Mouse (Mus musculus): ENCODE data around the gene Defb36. TPM values are rescaled to one million over a fixed set of nuclear protein-coding genes. Genes with fewer than 3 reads are reported as not detected.

Gene Defb36
- polyA plus RNA-seq (2012; fragmentation: generic; extraction: Trizol): not detected

- no peak within 1 kb of the TSS for H3K4me2 ChIP-seq (ENCODE audit: low read depth)
- TF ChIP-seq CEBPB (IDR thresholded peaks at IDR 0.05; ENCODE audit: insufficient read depth, poor library complexity, severe bottlenecking) (no peak), REST (IDR thresholded peaks at IDR 0.05; ENCODE audit: insufficient read depth, insufficient read length) (no peak), POLR2AphosphoS2 (IDR thresholded peaks at IDR 0.05; ENCODE audit: insufficient read length, low read depth) (no peak), TCF3 (IDR thresholded peaks at IDR 0.05; ENCODE audit: insufficient read length, low read depth) (no peak), TCF12 (IDR thresholded peaks at IDR 0.05; ENCODE audit: insufficient read depth, poor library complexity, severe bottlenecking) (no peak), POLR2A (IDR thresholded peaks at IDR 0.05; ENCODE audit: insufficient read length, low read depth) (no peak), USF1 (IDR thresholded peaks at IDR 0.05; ENCODE audit: low read depth) (no peak), E2F4 (IDR thresholded peaks at IDR 0.05; ENCODE audit: insufficient read depth) (no peak), SRF (IDR thresholded peaks at IDR 0.05; ENCODE audit: control insufficient read depth, insufficient read length, low read depth) (no peak), MYOG (IDR thresholded peaks at IDR 0.05; ENCODE audit: control insufficient read depth in 1 of 3, insufficient read depth in 1 of 3, insufficient read length in 2 of 3, low read depth in 2 of 3) (no peak)
- no peaks in the 10 kb centered on the region for H3K36me3 ChIP-seq (ENCODE audit: control insufficient read depth, insufficient read depth)
- H3K79me2 ChIP-seq (ENCODE audit: control insufficient read depth, insufficient read depth): no peaks in the 10 kb centered on the region
- H3ac ChIP-seq (ENCODE audit: control insufficient read depth, insufficient read length): no peak within 1 kb of the TSS
- no peaks in the 10 kb centered on the region for H3K27me3 ChIP-seq (ENCODE audit: control insufficient read depth, insufficient read depth, insufficient read length)
- H3K4me3 ChIP-seq: no peak within 1 kb of the TSS
These were observed at the start of gene Defb36 for GRCm38 (mm10) chr2:152604057-152604456. Gene Defb36, plus strand, starts transcription at chr2:152604327.

- H3K27me3 ChIP-seq (ENCODE audit: control insufficient read depth, insufficient read depth, insufficient read length): peaks cover 12% of the 10 kb centered on the region
- H3K4me3 ChIP-seq: no peak overlapping the region
- no peak for TF ChIP-seq POLR2AphosphoS2 (IDR thresholded peaks at IDR 0.05; ENCODE audit: insufficient read length, low read depth)
- TF ChIP-seq MYOG (IDR thresholded peaks at IDR 0.05; ENCODE audit: control insufficient read depth in 1 of 3, insufficient read depth in 1 of 3, insufficient read length in 2 of 3, low read depth in 2 of 3): no peak
- TF ChIP-seq USF1 (IDR thresholded peaks at IDR 0.05; ENCODE audit: low read depth): no peak
- no peak for TF ChIP-seq TCF12 (IDR thresholded peaks at IDR 0.05; ENCODE audit: insufficient read depth, poor library complexity, severe bottlenecking)
- TF ChIP-seq POLR2A (IDR thresholded peaks at IDR 0.05; ENCODE audit: insufficient read length, low read depth): no peak
- TF ChIP-seq E2F4 (IDR thresholded peaks at IDR 0.05; ENCODE audit: insufficient read depth): no peak
- no peak for TF ChIP-seq SRF (IDR thresholded peaks at IDR 0.05; ENCODE audit: control insufficient read depth, insufficient read length, low read depth)
- TF ChIP-seq REST (IDR thresholded peaks at IDR 0.05; ENCODE audit: insufficient read depth, insufficient read length): no peak
- no peak for TF ChIP-seq TCF3 (IDR thresholded peaks at IDR 0.05; ENCODE audit: insufficient read length, low read depth)
- no peak for TF ChIP-seq CEBPB (IDR thresholded peaks at IDR 0.05; ENCODE audit: insufficient read depth, poor library complexity, severe bottlenecking)
- no peak for TF ChIP-seq MYOD1 (IDR thresholded peaks at IDR 0.05; ENCODE audit: control insufficient read depth in 1 of 3, insufficient read length in 2 of 3, low read depth in 2 of 3)
- no peak for TF ChIP-seq MAX (IDR thresholded peaks at IDR 0.05; ENCODE audit: low read depth)
- no peaks in the 10 kb centered on the region for H3K36me3 ChIP-seq (ENCODE audit: control insufficient read depth, insufficient read depth)
- H3K4me2 ChIP-seq (ENCODE audit: low read depth): no peak overlapping the region
- no peaks in the 10 kb centered on the region for H3K79me2 ChIP-seq (ENCODE audit: control insufficient read depth, insufficient read depth)
- H3ac ChIP-seq (ENCODE audit: control insufficient read depth, insufficient read length): no peak overlapping the region
These were observed 47.5 kb upstream of the Defb36 start for GRCm38 (mm10) chr2:152556655-152557054.

- no peaks in the 10 kb centered on the region for H3K36me3 ChIP-seq (ENCODE audit: control insufficient read depth, insufficient read depth)
- no peak for TF ChIP-seq POLR2AphosphoS2 (IDR thresholded peaks at IDR 0.05; ENCODE audit: insufficient read length, low read depth)
- no peak for TF ChIP-seq POLR2A (IDR thresholded peaks at IDR 0.05; ENCODE audit: insufficient read length, low read depth)
- no peak for TF ChIP-seq MYOD1 (IDR thresholded peaks at IDR 0.05; ENCODE audit: control insufficient read depth in 1 of 3, insufficient read length in 2 of 3, low read depth in 2 of 3)
- TF ChIP-seq SRF (IDR thresholded peaks at IDR 0.05; ENCODE audit: control insufficient read depth, insufficient read length, low read depth): no peak
- no peak for TF ChIP-seq TCF3 (IDR thresholded peaks at IDR 0.05; ENCODE audit: insufficient read length, low read depth)
- no peak for TF ChIP-seq USF1 (IDR thresholded peaks at IDR 0.05; ENCODE audit: low read depth)
- no peak for TF ChIP-seq MAX (IDR thresholded peaks at IDR 0.05; ENCODE audit: low read depth)
- no peak for TF ChIP-seq E2F4 (IDR thresholded peaks at IDR 0.05; ENCODE audit: insufficient read depth)
- no peak for TF ChIP-seq CEBPB (IDR thresholded peaks at IDR 0.05; ENCODE audit: insufficient read depth, poor library complexity, severe bottlenecking)
These were observed 35.1 kb upstream of the Defb36 start, which contains the start of gene Gm17416 for GRCm38 (mm10) chr2:152569038-152569437. Gene Gm17416, plus strand, starts transcription at chr2:152569338.

GRCm38 (mm10) chr2:152569881-152570280 lies 34.2 kb upstream of the Defb36 start:
- Histone ChIP-seq H3K27me3 (ENCODE audit: control insufficient read depth, insufficient read depth, insufficient read length) (peaks cover 6% of the 10 kb centered on the region), H3K4me2 (ENCODE audit: low read depth) (no peak overlapping the region), H3K79me2 (ENCODE audit: control insufficient read depth, insufficient read depth) (no peaks in the 10 kb centered on the region), H3K4me3 (no peak overlapping the region), H3K36me3 (ENCODE audit: control insufficient read depth, insufficient read depth) (no peaks in the 10 kb centered on the region), H3ac (ENCODE audit: control insufficient read depth, insufficient read length) (no peak overlapping the region)
- TF ChIP-seq MYOD1 (IDR thresholded peaks at IDR 0.05; ENCODE audit: control insufficient read depth in 1 of 3, insufficient read length in 2 of 3, low read depth in 2 of 3) (no peak), CEBPB (IDR thresholded peaks at IDR 0.05; ENCODE audit: insufficient read depth, poor library complexity, severe bottlenecking) (no peak), POLR2AphosphoS2 (IDR thresholded peaks at IDR 0.05; ENCODE audit: insufficient read length, low read depth) (no peak), REST (IDR thresholded peaks at IDR 0.05; ENCODE audit: insufficient read depth, insufficient read length) (no peak), MYOG (IDR thresholded peaks at IDR 0.05; ENCODE audit: control insufficient read depth in 1 of 3, insufficient read depth in 1 of 3, insufficient read length in 2 of 3, low read depth in 2 of 3) (no peak)

More at GRCm38 (mm10) chr2:152569038-152569437, 35.1 kb upstream of the Defb36 start, which contains the start of gene Gm17416:
- no peak within 1 kb of the TSS for H3K4me2 ChIP-seq (ENCODE audit: low read depth)
- H3K27me3 ChIP-seq (ENCODE audit: control insufficient read depth, insufficient read depth, insufficient read length): peaks cover 3% of the 10 kb centered on the region
- H3K4me3 ChIP-seq: no peak within 1 kb of the TSS
- H3ac ChIP-seq (ENCODE audit: control insufficient read depth, insufficient read length): no peak within 1 kb of the TSS
- no peaks in the 10 kb centered on the region for H3K79me2 ChIP-seq (ENCODE audit: control insufficient read depth, insufficient read depth)

GRCm38 (mm10) chr2:152570313-152570712 lies 33.8 kb upstream of the Defb36 start:
- H3K79me2 ChIP-seq (ENCODE audit: control insufficient read depth, insufficient read depth): no peaks in the 10 kb centered on the region
- no peak for TF ChIP-seq SRF (IDR thresholded peaks at IDR 0.05; ENCODE audit: control insufficient read depth, insufficient read length, low read depth)
- H3K27me3 ChIP-seq (ENCODE audit: control insufficient read depth, insufficient read depth, insufficient read length): peaks cover 5% of the 10 kb centered on the region
- H3ac ChIP-seq (ENCODE audit: control insufficient read depth, insufficient read length): no peak overlapping the region
- no peak overlapping the region for H3K4me3 ChIP-seq
- no peak overlapping the region for H3K4me2 ChIP-seq (ENCODE audit: low read depth)
- no peaks in the 10 kb centered on the region for H3K36me3 ChIP-seq (ENCODE audit: control insufficient read depth, insufficient read depth)

Measured in myocyte (in vitro differentiated cells).